Mouse (Mus musculus): ENCODE data around the gene Rbm28. TPM values are rescaled to one million over a fixed set of nuclear protein-coding genes. Genes with fewer than 3 reads are reported as not detected.

Rbm28 gene
- total RNA-seq (2021) = 10 to 100 TPM; 43.1 to 43.2 TPM
- long read RNA-seq, full-length matches to known transcripts = 23 of 44 reads
- long read RNA-seq, partial matches to known transcripts = 5 of 44 reads
- long read RNA-seq, other reads (novel, unspliced or antisense) = 16 of 44 reads

DNA sequence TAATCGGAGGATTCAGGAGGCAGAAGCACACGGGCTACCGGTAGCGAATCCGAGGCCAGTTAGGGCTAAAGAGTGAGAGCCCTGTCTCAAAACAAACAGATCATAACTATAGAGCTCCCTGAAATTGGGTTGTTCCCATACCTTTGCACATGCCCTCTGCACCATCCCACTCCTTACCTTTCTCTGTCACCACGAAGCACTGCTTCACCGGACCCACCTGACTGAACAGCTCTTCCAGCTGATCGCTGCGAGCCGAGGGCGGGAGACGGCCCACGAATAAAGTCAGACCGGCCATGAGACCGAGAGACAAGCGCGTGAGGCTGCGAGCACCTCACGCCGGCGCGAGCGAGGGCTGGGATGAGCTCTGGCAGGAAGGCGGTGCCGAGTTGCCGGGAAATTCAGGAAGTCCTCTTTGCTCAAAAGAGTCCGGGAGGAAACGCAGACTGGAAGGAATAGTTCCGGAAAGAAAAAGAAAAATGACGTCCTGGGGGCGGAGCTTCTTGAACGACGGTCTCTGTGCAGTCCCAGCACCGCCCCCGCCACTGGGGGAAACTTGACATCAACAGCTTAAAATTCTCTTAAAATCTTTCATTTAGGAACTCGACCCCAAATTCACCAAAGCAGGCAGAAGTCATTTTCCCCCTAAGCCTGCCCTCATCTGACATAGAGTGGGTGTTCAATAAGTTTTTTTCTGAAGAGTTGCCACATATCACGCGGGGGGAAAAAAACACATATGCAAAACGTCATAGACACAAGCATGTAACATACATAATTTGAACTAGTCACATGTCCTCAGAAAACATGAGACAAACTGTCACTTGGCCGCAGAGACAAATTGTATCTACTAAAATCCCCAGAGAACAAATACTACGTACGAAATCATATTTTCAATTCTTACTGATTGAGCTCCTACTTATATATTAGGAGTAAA lies at the start of gene Rbm28:
Gene Rbm28 (minus strand): TSS at position 693 of the 931 bp plus-strand sequence.
- DNase-seq (ENCODE audit: low spot score in 2 of 2) = peak; percentile 90 to 96

DNA sequence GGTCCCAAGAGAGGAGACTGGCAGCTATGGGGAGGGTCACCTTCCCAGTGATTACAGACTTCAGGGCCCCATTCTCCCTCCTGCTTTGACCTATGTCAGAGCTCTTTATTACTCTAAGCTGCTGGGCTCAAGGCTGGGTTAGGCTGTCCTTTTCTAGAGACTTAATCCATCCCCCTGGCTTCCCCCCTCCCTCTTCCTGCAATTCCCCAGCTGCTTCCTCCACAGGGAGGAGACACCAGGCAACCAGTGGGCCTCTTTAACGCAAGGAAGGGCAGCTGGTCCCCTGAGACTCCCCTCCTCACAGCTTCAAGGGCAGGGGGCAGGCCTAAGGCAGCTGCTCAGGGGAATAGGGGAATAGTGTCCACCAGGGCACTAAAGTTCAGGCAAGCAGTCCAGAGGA lies 49.4 kb upstream of the Rbm28 start:
- no peak for DNase-seq (ENCODE audit: low spot score in 2 of 2)

DNA sequence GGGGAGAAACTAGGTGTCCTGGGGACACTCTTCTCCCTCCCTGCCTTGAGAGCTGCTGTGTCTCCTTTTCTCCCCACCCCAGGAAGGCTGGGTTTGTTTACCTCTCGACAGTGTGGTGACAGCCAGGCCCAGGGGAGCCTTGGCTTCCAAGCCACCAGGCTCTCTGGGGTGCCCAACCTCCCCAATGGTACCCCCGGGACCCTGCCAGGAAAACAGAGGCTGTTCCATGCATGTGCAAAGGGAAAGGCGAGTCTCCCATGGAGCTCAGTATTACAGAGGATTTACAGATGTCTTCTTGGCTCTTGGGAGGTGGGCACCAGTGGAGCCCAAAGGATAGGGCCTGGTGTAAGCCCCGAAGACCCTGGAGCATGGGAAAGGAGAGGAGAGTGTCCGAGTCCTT lies 48.6 kb upstream of the Rbm28 start:
- no peak for DNase-seq (ENCODE audit: low spot score in 2 of 2)

DNA sequence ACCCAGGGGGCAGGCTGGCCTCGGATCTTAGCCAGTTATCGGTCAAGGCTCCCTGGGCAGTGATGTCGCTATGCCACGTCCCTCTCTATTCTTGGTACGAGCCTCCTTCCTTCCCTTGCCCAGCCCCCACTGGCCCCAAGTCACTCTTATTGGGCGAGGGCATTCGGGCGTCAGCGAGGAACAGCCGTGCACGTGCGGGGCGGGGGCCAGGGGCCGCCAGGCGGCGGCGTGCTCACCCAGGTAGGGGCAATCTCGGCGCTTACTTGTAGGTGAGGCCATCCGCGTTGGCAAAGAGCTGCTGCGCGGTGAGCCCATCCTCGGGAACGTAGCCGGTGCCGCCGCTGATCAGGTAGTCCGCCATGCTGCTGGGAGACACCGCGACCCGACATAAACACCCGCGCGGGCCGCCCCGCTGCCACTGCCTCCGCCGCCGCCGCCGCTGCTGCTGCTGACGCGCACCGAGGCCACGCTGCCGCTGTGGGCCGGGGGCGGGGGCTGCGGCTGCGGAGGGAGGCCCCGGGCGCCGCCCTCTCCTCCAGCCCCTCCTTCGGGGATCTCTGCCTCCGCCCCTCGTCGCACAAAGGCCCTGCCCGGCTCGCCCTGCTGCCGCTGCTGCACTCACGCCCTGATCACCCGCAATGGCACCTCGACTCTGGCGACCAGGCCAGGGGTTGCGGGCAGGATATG lies 47.1 kb upstream of the Rbm28 start:
- peak; percentile 54 to 64 for DNase-seq (ENCODE audit: low spot score in 2 of 2)

DNA sequence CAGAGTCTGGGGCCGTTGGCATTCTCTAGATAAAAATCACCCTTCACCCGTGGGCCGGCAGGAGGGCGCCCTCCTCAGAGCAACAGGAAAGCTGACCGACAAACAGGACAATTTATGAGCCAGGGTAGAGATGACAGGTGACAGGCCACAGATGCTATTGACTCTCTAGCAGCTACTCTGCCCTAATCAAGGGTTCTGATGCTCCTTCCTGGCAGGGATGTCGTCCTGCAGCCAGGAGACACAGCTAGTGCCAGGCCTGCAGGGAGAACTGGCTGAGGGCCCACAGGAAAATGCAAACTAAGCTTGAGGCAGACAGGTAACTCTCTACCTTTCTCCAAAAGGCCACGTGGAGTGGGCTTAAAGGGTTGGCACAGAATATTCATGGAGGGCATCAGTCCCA lies 46.3 kb upstream of the Rbm28 start:
- no peak for DNase-seq (ENCODE audit: low spot score in 2 of 2)

DNA sequence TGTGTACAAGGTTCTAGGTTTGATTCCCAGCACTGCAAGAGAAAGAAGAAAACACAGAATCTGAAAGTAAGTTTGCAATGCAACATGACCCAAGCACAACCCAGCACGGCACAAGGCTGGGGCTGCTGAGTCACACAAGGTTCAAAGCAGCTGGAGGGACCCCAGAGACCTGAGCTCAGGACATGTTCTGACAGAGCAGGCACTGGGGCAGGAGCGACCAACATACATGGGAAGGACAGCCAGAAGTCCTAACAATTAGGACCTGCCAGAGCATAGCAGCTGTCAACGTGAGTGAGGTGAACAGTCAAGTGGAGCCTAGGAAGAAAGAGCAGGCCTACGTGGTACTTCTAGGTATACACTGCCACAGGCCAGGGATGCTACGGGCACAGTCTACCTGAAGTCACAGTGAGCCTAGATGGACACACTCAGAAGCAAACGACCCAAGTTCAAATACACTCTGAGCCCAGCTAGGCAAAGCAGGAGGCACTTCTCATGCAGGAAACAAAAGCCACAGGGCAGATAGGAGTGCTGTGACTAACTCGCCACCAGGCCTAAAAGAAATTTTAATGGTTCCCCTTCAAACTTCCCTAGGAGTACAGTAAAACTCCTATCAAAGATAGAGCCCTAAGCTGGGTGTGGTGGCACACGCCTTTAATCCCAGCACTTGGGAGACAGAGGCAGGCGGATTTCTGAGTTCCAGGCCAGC lies 45.6 kb upstream of the Rbm28 start:
- DNase-seq (ENCODE audit: low spot score in 2 of 2) = no peak

DNA sequence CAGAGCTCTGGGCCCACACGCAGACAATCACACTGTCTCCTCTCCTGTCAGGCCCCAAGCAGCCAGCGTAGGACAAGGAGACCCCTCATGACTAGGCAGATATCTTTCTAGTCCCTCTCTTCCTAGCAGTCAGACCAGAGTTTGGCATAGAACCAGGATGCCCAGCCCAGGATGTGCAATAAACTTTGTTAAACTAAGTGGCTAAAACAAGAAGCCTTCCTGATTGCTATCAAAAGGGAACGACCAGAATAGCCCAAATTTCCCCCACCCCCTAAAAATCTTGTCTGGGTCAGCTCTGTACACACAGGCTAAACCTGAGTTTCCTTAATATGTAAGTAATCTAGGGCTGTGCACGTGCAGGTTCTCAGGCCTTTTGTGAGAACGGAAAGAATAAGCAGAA lies 43.4 kb upstream of the Rbm28 start:
- no peak for DNase-seq (ENCODE audit: low spot score in 2 of 2)

DNA sequence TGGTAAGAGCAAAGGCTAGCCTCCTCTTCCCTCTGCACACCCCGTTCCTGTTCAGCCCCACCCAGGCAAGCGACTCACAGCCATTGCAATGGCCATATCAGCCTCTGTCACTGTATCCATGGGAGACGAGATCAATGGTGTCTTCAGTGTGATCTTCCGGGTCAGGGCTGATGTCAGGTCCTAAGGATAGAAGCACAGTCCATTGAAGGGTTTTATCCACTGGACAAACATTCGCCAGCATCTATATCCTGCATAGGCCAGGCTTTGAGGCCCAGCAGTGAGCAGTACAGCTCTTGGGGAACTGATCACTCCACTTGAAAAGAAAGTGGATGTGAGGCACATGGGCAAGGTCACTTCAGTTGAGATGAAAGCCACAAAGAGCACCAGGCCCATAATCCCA lies 42.2 kb upstream of the Rbm28 start:
- no peak for DNase-seq (ENCODE audit: low spot score in 2 of 2)

DNA sequence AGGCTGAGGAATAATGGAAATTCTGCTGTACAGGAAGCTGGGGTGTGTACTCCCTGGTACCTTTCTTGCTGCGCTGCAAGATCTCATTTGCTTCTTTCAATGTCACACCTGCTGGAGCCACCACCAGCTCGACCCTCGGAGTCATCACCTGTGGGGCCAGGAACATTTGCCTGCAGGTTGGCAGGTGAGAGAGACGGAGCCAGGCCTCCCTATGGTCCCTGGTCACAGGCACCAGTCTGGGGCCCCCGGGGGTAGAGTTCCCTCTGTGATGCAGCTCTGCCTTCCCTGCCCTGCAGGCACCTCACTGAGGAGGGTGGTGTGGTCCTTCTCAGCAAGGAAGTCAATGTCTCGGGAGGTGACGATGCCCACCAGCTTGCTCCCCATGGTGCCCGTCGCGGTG lies 41.2 kb upstream of the Rbm28 start:
- no peak for DNase-seq (ENCODE audit: low spot score in 2 of 2)

DNA sequence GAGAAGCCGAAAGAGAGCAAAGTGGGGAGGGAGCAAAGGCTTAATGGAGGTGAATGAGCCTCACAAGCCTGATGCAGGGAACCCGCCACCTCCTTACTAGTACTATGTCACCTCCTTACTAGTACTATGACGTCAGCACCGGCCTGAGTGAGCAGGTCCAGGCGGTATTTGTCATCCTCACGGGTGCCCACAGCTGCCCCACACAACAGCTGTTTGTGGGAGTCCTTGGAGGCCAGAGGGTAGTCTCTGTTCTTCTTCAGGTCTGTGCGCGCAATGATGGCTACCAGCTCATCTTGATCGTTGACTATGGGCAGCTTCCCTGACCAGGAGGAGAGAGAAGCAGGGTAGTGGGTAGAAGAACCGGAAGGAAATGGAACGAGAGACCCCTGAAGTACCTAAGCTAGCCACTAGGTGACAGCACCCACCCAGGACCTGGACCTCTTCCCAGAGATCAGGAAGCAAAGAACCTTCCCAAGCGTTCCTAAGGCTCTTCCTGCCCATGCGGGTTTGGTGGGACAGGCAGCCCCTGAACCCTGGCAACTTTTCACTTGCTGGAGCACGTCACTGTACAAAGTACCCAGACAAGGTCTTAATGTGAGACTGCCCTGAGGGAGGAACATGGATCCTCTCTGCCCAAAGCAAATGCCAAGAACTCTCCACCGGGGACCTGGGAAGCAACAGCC lies 40.3 kb upstream of the Rbm28 start:
- peak in 1 of 2 experiments; percentile 45 for DNase-seq (ENCODE audit: low spot score in 2 of 2)

DNA sequence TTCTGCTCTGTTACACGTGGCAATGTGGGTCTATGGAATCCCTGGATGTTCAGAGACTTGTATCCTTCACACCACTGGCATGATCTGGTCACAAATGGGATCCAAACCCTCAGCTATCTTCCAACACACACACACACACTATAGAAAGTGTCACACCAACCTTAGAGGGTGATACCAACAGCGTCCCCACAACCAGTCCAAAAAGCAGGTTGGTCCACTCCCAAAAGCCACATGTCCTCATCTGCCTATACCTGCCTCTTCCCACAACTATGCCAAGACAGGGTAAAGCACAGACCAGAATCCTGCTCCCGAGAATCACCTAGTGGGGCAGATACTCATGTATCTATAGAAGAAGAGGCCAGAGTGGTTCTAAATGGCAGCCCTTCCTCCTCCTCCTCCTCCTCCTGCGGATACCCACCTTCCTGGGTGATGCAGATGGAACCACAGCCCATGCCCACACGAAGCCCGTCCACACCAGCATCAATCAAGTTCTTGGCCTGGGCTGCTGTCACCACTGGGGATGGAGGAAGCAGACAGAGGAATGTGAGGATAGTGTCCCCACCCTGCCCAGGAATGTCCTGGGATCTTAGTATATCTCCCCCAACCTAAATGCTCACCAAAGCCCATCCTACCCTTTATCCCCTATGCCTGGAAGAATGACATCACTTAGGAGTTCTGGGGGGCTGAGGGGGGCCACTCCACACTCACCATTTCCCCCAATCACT lies 39.2 kb upstream of the Rbm28 start:
- DNase-seq (ENCODE audit: low spot score in 2 of 2) = no peak

DNA sequence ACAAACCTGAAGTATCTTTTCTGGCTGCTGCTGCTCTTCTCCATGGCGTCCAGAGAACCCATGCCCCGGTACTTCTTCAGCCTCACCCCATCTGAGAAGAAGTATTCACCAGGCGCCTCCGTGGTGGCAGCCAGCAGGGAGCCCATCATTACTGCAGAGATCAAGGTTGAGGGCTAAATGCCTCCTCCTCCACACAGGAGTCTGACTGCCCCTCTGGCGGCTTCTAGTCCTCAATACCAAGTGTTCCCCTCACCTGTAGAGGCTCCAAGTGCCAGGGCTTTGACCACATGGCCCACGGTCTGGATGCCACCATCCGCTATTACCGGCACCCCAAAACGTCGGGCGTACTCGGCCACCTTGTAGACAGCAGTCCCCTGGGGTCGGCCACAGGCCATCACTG lies 38.3 kb upstream of the Rbm28 start:
- DNase-seq (ENCODE audit: low spot score in 2 of 2) = no peak

DNA sequence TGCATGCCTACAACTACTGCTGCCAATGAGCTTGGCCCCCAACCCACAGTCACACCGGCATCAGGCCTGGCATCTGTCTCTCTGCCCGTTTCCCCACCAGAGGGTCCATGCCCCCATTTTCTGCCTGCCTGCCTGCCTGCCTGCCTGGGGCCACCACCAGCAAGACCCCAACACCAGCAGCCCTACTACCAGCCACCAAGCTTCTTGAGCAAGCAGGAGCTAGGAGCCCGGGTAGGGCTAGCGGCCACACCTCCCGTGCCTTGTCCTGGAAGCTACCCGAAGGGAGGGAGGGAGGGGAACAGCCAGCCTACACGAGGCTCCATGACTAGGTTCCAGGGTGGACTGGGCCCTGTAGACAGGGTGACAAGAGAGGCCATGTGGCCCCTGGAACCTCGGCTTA lies 37.2 kb upstream of the Rbm28 start:
- DNase-seq (ENCODE audit: low spot score in 2 of 2) = no peak

DNA sequence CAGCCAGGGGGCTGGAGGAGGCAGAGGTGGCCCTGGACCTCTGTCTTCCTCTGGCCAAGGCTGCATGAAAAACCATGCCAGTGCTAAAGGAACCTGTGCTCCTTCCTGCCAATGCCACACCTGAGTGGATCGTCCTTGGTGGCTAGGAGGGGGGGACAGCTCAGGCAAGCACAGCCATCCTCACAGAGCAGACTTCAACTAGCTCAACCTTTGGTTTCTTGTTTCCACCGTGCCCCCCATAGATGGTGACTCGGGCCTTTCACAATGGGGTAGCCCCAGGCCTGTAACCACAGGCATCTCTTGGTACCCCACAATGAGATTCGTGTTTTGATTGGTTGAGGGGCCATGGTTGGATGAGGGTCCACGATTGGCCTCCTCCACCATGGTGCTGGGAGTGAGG lies 36.5 kb upstream of the Rbm28 start:
- DNase-seq (ENCODE audit: low spot score in 2 of 2) = no peak

DNA sequence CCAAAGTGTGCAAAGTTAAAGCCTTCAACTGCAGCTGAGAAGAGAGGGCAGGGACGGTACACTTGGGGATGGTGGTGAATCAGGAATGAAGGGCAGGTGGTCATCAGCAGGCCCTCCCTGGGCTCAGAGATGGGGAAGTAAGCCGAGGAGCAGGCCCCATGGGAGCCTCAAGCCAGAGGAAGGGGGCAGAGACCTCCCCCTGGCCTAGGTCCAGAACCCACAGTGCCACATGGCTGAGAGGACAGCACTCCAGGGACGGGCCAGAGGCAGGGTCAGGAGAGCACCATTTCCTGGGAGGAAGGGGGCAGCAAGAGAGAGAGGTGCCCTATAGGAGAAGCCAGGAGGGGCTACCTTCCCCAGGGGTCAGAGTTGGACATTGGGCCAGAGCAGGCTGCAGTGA lies 35.7 kb upstream of the Rbm28 start:
- DNase-seq (ENCODE audit: low spot score in 2 of 2) = no peak

DNA sequence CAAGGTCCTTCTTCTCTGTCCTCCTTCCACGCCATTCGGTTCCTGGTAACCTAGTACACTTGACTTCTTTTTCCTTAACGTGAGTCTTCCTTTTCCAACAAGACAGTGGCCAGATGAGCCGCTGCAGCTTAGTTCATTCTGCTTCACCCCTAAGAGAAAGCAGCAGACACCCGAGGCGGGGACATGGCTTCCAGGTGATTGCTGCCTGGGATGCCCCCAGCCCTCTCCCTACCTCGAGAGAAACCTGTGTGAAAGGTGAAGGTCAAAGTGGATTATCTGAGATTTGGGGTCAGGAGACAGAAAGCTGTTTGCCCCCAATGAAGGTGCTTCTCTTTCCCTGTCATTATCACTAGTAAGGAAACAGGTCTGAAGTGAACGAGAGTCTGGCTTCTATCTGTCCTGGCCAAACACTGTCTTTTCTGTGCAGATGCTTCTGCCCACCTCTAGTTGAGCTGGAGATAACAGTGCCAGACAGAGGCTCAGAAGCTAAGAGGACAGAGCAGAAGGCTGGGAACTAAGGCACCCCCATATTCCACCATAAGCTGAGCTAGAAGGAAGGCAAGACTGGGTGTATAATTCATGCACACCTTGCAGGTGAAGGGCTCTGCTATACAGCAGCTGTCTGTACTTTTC lies 34.5 kb upstream of the Rbm28 start:
- no peak for DNase-seq (ENCODE audit: low spot score in 2 of 2)

DNA sequence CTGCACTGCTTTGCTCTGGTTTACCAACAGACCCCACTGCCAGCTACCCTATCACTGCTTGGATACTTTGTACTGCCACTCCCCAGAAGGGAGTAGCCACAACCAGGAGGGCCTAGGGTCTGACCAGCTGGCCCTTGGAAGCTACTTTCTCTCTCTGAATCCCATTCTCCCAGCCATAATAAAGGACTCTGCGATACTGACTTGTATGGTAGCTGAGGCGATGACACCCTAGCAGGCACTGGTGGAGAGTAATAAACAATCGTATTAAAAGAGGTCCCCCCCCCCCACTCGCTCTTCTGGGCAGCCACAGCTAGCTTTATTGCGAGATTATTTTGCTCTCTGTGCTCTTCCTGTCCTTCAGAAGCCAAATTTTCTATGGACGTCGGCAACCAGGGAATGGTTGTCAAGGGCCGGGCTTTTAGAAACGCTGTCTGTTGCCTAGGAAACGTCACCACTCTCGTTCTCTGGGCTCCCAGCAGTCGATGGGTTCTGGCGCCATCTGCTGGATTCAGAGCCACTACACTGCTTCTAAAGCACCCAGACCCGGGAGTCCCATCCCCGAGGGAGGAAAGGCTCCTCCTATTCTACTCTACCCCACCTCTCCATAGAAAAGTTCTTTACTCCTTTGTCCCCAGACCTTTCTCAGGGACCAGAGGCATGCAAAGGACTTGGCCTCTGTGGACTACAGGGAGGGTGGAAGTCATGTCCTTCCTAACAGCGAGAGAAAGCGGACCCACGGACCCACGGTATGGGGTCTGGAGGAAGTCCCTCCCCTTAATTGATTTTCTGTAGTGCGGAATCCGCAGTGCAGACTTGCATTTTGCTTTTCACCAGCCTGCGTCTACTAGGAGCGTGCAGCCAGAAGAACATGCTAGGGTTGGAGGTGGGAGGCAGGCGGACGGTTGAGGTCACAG lies 33.8 kb upstream of the Rbm28 start:
- peak; percentile 92 to 98 for DNase-seq (ENCODE audit: low spot score in 2 of 2)

DNA sequence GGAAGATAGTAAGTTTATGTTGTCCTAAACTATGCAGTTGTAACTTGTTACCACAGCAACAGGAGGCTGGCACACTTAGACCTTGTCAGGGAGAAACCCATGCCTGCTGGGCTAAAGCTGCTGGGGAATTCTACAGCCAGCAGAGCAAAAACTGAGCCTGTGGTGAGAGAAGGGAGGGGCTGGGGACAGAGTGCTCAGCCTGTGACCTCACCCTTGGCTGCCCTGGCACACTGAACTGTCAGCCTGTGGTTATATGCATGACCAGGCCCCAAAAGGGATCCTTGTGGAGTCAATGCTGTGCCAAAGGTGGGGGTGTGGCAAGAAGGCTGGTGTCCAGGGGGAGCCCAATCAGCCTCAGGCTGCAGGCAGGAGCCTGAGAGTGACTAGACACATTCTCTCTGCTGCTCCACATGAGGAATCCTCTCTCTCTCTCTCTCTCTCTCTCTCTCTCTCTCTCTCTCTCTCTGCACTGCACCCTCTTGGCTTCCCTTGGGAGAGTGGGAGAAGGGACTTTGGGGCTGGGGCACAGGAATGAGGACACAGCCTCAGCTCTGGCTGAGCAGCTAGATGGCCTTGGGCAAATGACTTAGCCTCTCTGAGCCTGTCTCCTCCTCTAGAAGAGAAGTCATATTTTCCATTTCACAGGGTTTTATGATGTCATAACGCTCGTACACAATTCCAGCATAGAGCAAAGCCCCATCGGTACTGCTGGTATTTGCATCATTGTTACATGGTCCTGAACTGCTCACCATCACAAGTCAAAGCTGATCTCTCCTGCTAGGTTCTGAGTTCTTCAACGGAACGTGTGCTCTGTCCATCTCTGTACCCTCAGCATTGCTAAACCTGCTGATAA lies 31.3 kb upstream of the Rbm28 start:
- DNase-seq (ENCODE audit: low spot score in 2 of 2) = no peak

All from layer of hippocampus, adult 18-20 months (tissue).